Mouse (Mus musculus) ES-Bruce4 (cell line): ENCODE data around the gene Dlg4. TPM values are rescaled to one million over a fixed set of nuclear protein-coding genes. Genes with fewer than 3 reads are reported as not detected.

Experiments used
- H3K27ac ChIP-seq: 2 replicates; pipeline ENCODE4 v1.5.1; 2012; ENCODE audit warnings: low read length, inconsistent platforms; ENCODE audit not compliant: insufficient read depth
- H3K27me3 ChIP-seq: 2 replicates; pipeline ENCODE4 v1.6.1; 2012; ENCODE audit warnings: mild to moderate bottlenecking, low read length, inconsistent platforms; ENCODE audit not compliant: control insufficient read depth, poor library complexity, insufficient read depth, severe bottlenecking
- H3K36me3 ChIP-seq: 2 replicates; pipeline ENCODE4 v1.6.1; 2012; ENCODE audit warnings: inconsistent platforms, mild to moderate bottlenecking, low read length, moderate library complexity; ENCODE audit not compliant: control insufficient read depth, poor library complexity, insufficient read depth, severe bottlenecking
- H3K4me1 ChIP-seq: one replicate; pipeline ENCODE4 v1.8.1; 2011; ENCODE audit warnings: low read length; ENCODE audit not compliant: control insufficient read depth, insufficient read depth
- H3K4me3 ChIP-seq: 2 replicates; pipeline ENCODE4 v1.5.1; 2011; ENCODE audit warnings: low read depth, mild to moderate bottlenecking, low read length
- H3K9ac ChIP-seq: 2 replicates; pipeline ENCODE4 v1.6.1; 2012; ENCODE audit warnings: low read depth, mild to moderate bottlenecking, inconsistent platforms; ENCODE audit not compliant: poor library complexity, severe bottlenecking
- H3K9me3 ChIP-seq: replicated peaks from 2 replicates; pipeline ENCODE4 v1.6.1; 2012; ENCODE audit warnings: mild to moderate bottlenecking, low read length, inconsistent platforms; ENCODE audit not compliant: control insufficient read depth, poor library complexity, insufficient read depth, severe bottlenecking
- CTCF ChIP-seq: IDR thresholded peaks from one replicate; pipeline ENCODE4 v1.8.1; 2011; ENCODE audit warnings: low read depth, low read length
- EP300 ChIP-seq: IDR thresholded peaks from 2 replicates; pipeline ENCODE4 v1.6.1; 2011; ENCODE audit warnings: low read depth, low read length; ENCODE audit not compliant: insufficient read depth
- POLR2A ChIP-seq: IDR thresholded peaks from one replicate; pipeline ENCODE4 v1.8.1; 2011; ENCODE audit warnings: low read length; ENCODE audit not compliant: insufficient read depth
- polyA plus RNA-seq: library from polyadenylated mRNA; stranded (reverse); fragments of >200 nt; gene quantifications from 2 replicates; pipeline ENCODE4 v1.2.4, GENCODE M21; 2011; ENCODE audit warnings: low read depth; ENCODE audit not compliant: missing spikeins, insufficient read depth, insufficient read length

Dlg4 gene
- polyA plus RNA-seq, 1 experiment = 25.7 TPM

DNA sequence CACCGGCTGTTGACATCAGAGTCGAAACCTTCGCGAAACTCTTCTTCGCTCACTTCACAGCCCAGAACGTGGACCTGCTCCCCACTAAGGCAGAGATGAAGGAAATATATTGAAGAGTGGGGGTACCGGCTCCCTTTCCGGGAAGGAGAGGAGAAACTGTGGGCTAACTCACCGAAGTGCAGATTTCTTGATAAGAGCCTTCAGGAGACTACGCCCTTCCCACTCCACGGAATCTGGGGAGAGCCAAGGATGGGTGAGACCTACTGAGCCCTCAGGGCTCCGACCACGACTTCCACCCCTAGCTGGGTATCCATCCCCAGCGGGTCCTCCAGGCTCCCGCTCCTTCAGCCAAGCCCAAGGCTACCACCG is 36.9 kb upstream of the Dlg4 start:
- peak overlapping the region; percentile 92 for H3K9ac ChIP-seq
- peaks cover 23% of the 10 kb centered on the region for H3K36me3 ChIP-seq

DNA sequence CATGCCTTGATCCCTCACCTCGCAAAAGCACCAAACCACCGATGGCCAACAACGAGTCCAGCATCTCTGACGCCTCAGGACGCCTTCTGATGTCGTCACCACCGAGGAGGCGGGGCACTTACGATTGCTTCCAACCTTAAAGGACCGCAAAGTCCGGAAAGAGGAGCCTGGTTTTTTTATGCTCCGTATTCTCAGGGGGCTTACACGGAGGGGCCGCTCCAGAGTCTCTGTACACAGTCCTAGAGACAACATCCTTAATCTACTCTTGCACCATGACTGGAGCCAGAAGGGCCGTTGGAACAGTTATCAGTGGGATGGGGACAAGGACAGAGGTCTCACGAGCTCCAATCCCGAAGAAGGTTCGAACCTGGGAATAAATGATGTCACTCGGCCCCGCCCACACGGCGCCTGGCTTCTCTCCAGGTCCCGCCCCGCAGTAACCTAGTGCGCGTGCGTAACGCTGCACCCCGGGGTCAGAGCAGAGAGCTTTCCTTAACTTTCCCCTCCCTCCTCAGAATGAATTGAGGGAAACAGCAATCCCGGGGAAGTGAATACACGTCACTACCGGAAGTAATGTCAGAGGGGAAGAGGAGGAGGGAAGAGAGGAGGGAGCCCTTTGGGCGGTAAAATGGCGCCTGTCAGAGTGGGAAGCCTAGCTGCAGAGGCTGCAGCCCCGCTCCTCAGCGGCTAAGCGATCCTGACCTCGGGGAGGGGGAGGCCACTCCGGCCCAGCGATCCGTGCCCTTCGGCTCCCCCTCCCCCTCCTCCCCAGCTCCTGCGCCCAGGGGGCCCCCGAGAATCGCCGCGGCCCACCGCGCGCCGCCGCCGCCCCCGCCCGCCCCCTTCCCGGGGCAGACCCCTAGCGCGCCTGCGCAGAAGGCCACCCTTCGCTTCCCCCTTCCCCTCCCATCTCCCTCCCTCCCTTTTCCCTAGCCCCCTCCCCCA is 36.3 kb upstream of the Dlg4 start:
- Histone ChIP-seq H3K9ac (peak overlapping the region; percentile 92), H3K9me3 (no peaks in the 10 kb centered on the region), H3K36me3 (peaks cover 21% of the 10 kb centered on the region), H3K27ac (peak overlapping the region; percentile 78), H3K27me3 (no peaks in the 10 kb centered on the region), H3K4me1 (no peaks in the 10 kb centered on the region), H3K4me3 (peak overlapping the region; percentile 89)
- TF ChIP-seq CTCF = no peak
- TF ChIP-seq POLR2A = peak; percentile 54
- no peak for TF ChIP-seq EP300

More for the DNA sequence above, 36.9 kb upstream of the Dlg4 start:
- no peaks in the 10 kb centered on the region for H3K27me3 ChIP-seq
- H3K27ac ChIP-seq = peak overlapping the region; percentile 27; the same call in 1 of the 2 replicates
- peak overlapping the region; percentile 81 for H3K4me3 ChIP-seq
- no peaks in the 10 kb centered on the region for H3K4me1 ChIP-seq
- TF ChIP-seq EP300 (no peak), CTCF (no peak), POLR2A (no peak)
- no peaks in the 10 kb centered on the region for H3K9me3 ChIP-seq

DNA sequence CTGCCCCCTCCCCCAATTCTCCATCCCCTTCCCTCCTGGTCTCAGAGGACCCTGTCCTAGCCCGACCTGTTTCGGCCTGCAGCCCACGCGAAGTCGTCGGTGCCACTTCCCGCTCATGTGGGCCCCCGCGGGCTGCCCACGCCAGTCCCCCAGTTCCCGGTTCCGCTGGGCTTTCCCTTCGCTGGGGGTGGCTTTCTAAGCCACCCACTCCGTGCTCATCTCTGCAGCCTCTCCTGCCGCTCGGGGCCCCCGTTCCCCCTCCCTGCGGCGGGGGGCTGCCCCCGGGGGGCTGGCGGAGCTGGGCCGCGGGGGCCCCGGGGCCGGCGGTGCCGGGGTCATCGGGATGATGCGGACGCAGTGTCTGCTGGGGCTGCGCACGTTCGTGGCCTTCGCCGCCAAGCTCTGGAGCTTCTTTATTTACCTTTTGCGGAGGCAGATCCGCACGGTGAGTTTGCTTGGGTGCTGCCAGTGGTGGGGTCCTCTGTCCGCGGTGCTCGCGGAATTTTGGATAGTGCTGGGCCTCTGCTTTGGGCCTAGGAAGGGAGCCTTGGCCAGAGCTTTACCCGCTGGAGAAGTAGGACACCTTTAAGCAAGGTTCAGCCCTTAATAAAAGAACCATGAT is 35.5 kb upstream of the Dlg4 start, which contains the start of gene Ctdnep1:
TSS of gene Ctdnep1 (plus strand) at position 16 of the 622 bp plus-strand sequence.
- Histone ChIP-seq H3K9ac (peak within 1 kb of the TSS; percentile 92), H3K27me3 (no peaks in the 10 kb centered on the region), H3K4me3 (peak within 1 kb of the TSS; percentile 89), H3K9me3 (no peaks in the 10 kb centered on the region), H3K4me1 (no peaks in the 10 kb centered on the region), H3K27ac (peak within 1 kb of the TSS; percentile 78), H3K36me3 (peaks cover 17% of the 10 kb centered on the region)
- TF ChIP-seq POLR2A = no peak
- no peak for TF ChIP-seq CTCF
- TF ChIP-seq EP300 = no peak

DNA sequence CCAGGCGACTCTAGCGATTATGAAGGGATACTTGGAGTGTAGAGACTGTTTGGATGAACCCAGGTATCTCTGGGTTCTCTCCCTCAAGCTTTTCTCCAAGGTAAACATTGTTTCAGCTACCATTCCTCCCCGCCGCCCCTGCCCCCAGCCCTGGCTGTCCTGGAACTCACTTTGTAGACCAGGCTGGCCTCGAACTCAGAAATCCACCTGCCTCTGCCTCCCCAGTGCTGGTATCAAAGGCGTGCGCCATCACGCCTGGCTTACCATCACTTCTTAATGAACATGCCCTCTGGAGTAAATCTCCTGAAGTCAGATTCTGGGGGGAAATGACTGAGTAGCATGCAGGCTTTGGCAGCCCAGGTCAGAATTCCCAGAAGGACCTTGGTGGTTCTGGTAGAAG is 34.5 kb upstream of the Dlg4 start, which contains the start of gene Elp5:
TSS of gene Elp5 (minus strand) at position 293 of the 400 bp plus-strand sequence.
- H3K27me3 ChIP-seq = no peaks in the 10 kb centered on the region
- peak within 1 kb of the TSS; percentile 89 for H3K4me3 ChIP-seq
- no peaks in the 10 kb centered on the region for H3K4me1 ChIP-seq
- H3K27ac ChIP-seq = 0 out of 2 replicates have a peak within 1 kb of the TSS, but pooled peaks have one; percentile 55
- H3K36me3 ChIP-seq = peaks cover 16% of the 10 kb centered on the region
- H3K9ac ChIP-seq = peak within 1 kb of the TSS; percentile 92
- H3K9me3 ChIP-seq = no peaks in the 10 kb centered on the region
- TF ChIP-seq CTCF (no peak), POLR2A (no peak), EP300 (no peak)

DNA sequence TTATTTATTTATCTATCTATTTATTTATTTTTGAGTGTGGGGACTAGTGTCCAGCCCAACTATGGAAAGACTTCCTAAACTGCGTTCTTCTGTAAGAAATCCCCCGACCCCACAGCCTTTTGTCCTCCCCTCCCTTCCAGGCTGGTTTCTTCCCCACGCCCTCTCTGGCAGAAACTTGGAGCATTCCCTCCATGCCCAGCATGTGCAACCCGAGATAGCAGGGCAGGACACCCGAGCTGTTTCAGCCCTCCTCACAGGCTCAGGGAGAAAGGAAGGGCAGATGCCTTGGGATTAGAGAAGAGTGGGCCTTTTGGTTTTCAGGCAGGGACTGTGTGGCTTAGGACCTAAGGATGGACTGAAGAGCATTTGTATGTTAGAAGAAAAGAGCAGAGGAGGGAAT is 33.9 kb upstream of the Dlg4 start:
- TF ChIP-seq CTCF (no peak), EP300 (no peak)
- H3K4me1 ChIP-seq = no peaks in the 10 kb centered on the region
- H3K27me3 ChIP-seq = no peaks in the 10 kb centered on the region
- H3K9ac ChIP-seq = no peak overlapping the region
- H3K9me3 ChIP-seq = no peaks in the 10 kb centered on the region
- H3K4me3 ChIP-seq = no peak overlapping the region
- peaks cover 16% of the 10 kb centered on the region for H3K36me3 ChIP-seq
- H3K27ac ChIP-seq = no peak overlapping the region

DNA sequence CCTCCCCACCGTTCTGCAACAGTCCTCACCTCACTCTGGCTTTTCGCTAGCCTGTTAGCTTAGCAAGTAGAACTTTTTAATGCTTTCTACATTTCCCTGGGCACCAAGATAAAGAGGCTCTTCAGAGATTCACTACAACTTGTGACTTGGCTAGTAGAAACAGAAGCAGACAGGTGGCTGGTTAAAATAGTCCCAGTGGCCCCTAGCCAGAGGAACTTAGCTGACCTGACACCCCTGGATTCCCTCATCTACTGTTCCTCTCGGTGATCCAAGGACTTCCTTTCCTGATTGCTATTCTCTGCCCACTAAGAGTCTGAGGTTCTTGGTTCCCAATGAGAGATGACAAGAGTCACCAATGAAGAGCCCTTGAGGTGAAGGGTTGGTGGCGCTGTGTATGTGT is 33.4 kb upstream of the Dlg4 start:
- Histone ChIP-seq H3K36me3 (peaks cover 19% of the 10 kb centered on the region), H3K9me3 (no peaks in the 10 kb centered on the region), H3K27me3 (no peaks in the 10 kb centered on the region), H3K27ac (no peak overlapping the region), H3K4me1 (no peaks in the 10 kb centered on the region), H3K9ac (no peak overlapping the region), H3K4me3 (no peak overlapping the region)
- TF ChIP-seq CTCF (no peak), EP300 (no peak), POLR2A (no peak)
